16 mouse cellular contexts compared by ENCODE assay signal in genomic region chr6:101289428-101289827, GRCm38 (mm10).
A peak's percentile ranks its signal among the peaks of the same experiment; 100 is the strongest.
DNase-seq lines count a peak whose midpoint lies in the region; ATAC-seq lines count a peak whose summit lies in the region.
"Had no signal": no experiment of that assay in that cellular context is flagged by ENCODE, and none has a peak within 500 bp of the region (broad histone marks: within the 10 kb centered on the region; RNA-seq: fewer than 3 reads in every experiment).

No protein-coding gene starts in this region.

- H3K4me2 ChIP-seq in embryonic facial prominence, embryonic 15.5 days (replicated peaks), result no peak overlapping the region
- H3K4me2 ChIP-seq: forebrain, embryonic 12.5 days; midbrain, embryonic 15.5 days; neural tube, embryonic 12.5 days had no signal

- H3K4me3 ChIP-seq in embryonic facial prominence, embryonic 15.5 days (replicated peaks), result no peak overlapping the region
- H3K4me3 ChIP-seq: forebrain, embryonic 12.5 days; midbrain, embryonic 15.5 days; neural tube, embryonic 12.5 days had no signal

- 43% methylated on average over 4 of the region's 4 CpGs for WGBS in embryonic facial prominence, embryonic 15.5 days

- intact Hi-C loops in heart, postnatal 36 days (cut with DNase I), result no loop called here

- peak; percentile 89 for DNase-seq in heart, adult 11 months
- no peak for DNase-seq in heart, postnatal 36 days
- peak; percentile 32 for DNase-seq in NIH3T3 (ENCODE audit: low read depth)
- DNase-seq in right cerebral cortex, adult 18-20 months, result peak; percentile 57
- no peak for DNase-seq in urinary bladder, postnatal 10 days (ENCODE audit: low spot score)
- DNase-seq: gastrocnemius, postnatal 10 days; kidney, adult 8-10 months had no signal

- no peaks in the 10 kb centered on the region for H3K27me3 ChIP-seq in embryonic facial prominence, embryonic 15.5 days
- H3K27me3 ChIP-seq: midbrain, embryonic 15.5 days; neural tube, embryonic 12.5 days; Patski had no signal

- H3K4me1 ChIP-seq in embryonic facial prominence, embryonic 15.5 days, result peaks cover 54% of the 10 kb centered on the region
- H3K4me1 ChIP-seq: midbrain, embryonic 15.5 days had no signal

- H3K9ac ChIP-seq in embryonic facial prominence, embryonic 15.5 days, result no peak overlapping the region
- H3K9ac ChIP-seq: forebrain, embryonic 12.5 days; liver, embryonic 14.5 days; midbrain, embryonic 15.5 days; neural tube, embryonic 12.5 days had no signal

- ATAC-seq in embryonic facial prominence, embryonic 15.5 days (ENCODE audit: insufficient number of reproducible peaks, low FRiP score, low TSS enrichment, low read depth), result no peak
- no peak for ATAC-seq in megakaryocyte, adult 5-6 weeks (ENCODE audit: poor library complexity, severe bottlenecking)
- ATAC-seq: hindbrain, embryonic 16.5 days; midbrain, embryonic 15.5 days; Patski had no signal

- peak overlapping the region; percentile 29; the same call in 1 of the 2 replicates for H3K27ac ChIP-seq in embryonic facial prominence, embryonic 15.5 days (replicated peaks)
- H3K27ac ChIP-seq: forebrain, embryonic 12.5 days; liver, embryonic 14.5 days; macrophage; midbrain, embryonic 15.5 days; neural tube, embryonic 12.5 days had no signal

- no peaks in the 10 kb centered on the region for H3K36me3 ChIP-seq in embryonic facial prominence, embryonic 15.5 days
- H3K36me3 ChIP-seq: forebrain, embryonic 12.5 days; midbrain, embryonic 15.5 days; neural tube, embryonic 12.5 days had no signal

- H3K9me3 ChIP-seq in embryonic facial prominence, embryonic 15.5 days (replicated peaks), result no peaks in the 10 kb centered on the region
- H3K9me3 ChIP-seq: forebrain, embryonic 12.5 days; midbrain, embryonic 15.5 days; neural tube, embryonic 12.5 days had no signal

Comparison
In these comparisons a context has a peak if more than half of its experiments do, and no peak if none do; other contexts are left out.
1. DNase-seq: peak in heart, adult 11 months (single experiment), NIH3T3 (single experiment) and right cerebral cortex, adult 18-20 months (single experiment); none in heart, postnatal 36 days (0 of 2) and urinary bladder, postnatal 10 days (single experiment).